Mouse (Mus musculus): ENCODE measurements around the gene Tiam1.

- no peak for TF ChIP-seq CTCF (IDR thresholded peaks at IDR 0.05; ENCODE audit: low read depth)
- TF ChIP-seq EP300 (IDR thresholded peaks at IDR 0.05; ENCODE audit: low read depth) = no peak
Measured at GRCm38 (mm10) chr16:89762096-89762495, 381.5 kb downstream of the Tiam1 start.

Data from liver, embryonic 14.5 days (tissue).